Mouse (Mus musculus) midbrain, embryonic 14.5 days (tissue): Measurements from ENCODE around the gene Phip. TPM values are rescaled to one million over a fixed set of nuclear protein-coding genes. Genes with fewer than 3 reads are reported as not detected.
A peak's percentile ranks its signal among the peaks of the same experiment; 100 is the strongest.

Experiments
- ATAC-seq: fragments of 200-750 bp; cut with Nextera tagmentation; 2 replicates; pipeline ENCODE4 v1.8.0; 2017; ENCODE audit warnings: moderate number of reproducible peaks, moderate library complexity; ENCODE audit not compliant: low FRiP score, low TSS enrichment
- DNase-seq: peaks from one replicate; pipeline ENCODE4 v3.0.0-alpha.2; 2015
- H3K27ac ChIP-seq: fragments of 300-500 bp; sonication (generic); replicated peaks from 2 replicates; pipeline ENCODE4 v1.5.1; 2014; ENCODE audit warnings: mild to moderate bottlenecking, low read depth, low read length, moderate library complexity
- H3K27me3 ChIP-seq: fragments of 300-500 bp; sonication (generic); 2 replicates; pipeline ENCODE4 v1.6.1; 2014; ENCODE audit warnings: low read length, control low read depth, mixed read lengths; ENCODE audit not compliant: control insufficient read depth, insufficient read depth
- H3K36me3 ChIP-seq: fragments of 300-500 bp; sonication (generic); 2 replicates; pipeline ENCODE4 v1.6.1; 2014; ENCODE audit warnings: low read length, control low read depth; ENCODE audit not compliant: control insufficient read depth, insufficient read depth
- H3K4me1 ChIP-seq: fragments of 300-500 bp; sonication (generic); 2 replicates; pipeline ENCODE4 v1.6.1; 2014; ENCODE audit warnings: mild to moderate bottlenecking, antibody characterized with exemption, low read length, control low read depth; ENCODE audit not compliant: control insufficient read depth, insufficient read depth
- H3K4me2 ChIP-seq: fragments of 300-500 bp; sonication (generic); 2 replicates; pipeline ENCODE4 v1.6.1; 2014; ENCODE audit warnings: mild to moderate bottlenecking, low read length, moderate library complexity
- H3K4me3 ChIP-seq: fragments of 300-500 bp; sonication (generic); replicated peaks from 2 replicates; pipeline ENCODE4 v1.5.1; 2014; ENCODE audit warnings: low read depth, low read length
- H3K9ac ChIP-seq: fragments of 300-500 bp; sonication (generic); replicated peaks from 2 replicates; pipeline ENCODE4 v1.6.1; 2014; ENCODE audit warnings: mild to moderate bottlenecking, low read length, moderate library complexity
- H3K9me3 ChIP-seq: fragments of 300-500 bp; sonication (generic); 2 replicates; pipeline ENCODE4 v1.6.1; 2016; ENCODE audit warnings: low read length, control low read depth, mixed read lengths; ENCODE audit not compliant: control insufficient read depth
- WGBS: fragments of 180-500 bp; shearing (Covaris S2); extraction: QIAGEN DNeasy Blood & Tissue Kit; methylation state at CpG from one replicate; pipeline ENCODE4 v1.1.7; 2014; 5-methylcytosine and 5-hydroxymethylcytosine counted together
- polyA plus RNA-seq: library from polyadenylated mRNA; unstranded; fragments of >200 nt; fragmentation: Nextera tagmentation; extraction: Ambion mirVana; gene quantifications from 2 replicates; pipeline ENCODE4 v1.2.1, GENCODE M21; 2014

The Phip gene
- 92.3 and 122 TPM in 2 replicates for polyA plus RNA-seq

DNA sequence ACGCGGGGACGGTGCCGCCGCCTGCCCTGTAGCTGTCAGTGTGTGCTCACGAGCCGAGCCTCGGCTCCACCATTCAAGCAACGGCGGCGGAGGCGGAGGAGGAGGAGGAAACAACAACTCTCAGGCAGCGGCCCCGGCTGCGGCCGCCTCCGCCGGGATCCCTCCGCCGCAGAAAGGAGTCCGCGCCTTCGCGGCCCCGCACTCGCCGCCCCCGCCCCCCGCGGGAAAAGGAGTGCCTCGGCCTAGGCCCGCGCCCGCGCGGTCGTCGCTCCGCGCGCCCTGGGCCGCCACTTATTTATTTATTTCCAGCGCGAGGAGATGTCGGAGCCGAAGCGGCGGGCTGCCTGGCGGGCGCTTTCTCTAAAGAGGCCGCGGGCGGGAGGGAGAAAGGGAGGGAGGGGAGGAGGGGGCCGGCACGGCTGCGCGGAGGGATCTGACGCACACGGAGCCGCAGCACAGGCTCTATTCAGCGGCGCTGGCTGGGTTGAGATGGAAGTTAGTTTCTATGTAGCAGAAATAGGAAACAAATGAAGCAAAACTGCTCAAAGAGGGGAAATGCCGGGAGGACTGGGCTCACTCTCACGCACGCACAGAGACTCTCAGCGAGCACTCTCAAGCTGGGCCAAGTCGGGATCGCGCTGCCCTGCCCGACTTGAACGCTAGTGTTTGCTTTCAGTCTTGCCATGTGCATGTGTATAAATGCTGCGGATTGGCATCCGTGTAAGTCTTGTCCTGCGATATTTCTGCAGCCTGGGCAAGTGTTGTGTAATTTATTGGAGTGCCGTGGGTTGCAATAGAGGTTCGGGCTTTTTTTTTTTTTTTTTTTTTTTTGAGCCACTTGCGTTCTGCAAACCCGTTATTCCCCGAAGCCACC, at the start of gene Phip:
TSS of gene Phip (minus strand) at position 175 of the 874 bp plus-strand sequence.
- Histone ChIP-seq H3K4me3 (peak within 1 kb of the TSS; percentile 93), H3K4me1 (peaks cover 14% of the 10 kb centered on the region), H3K36me3 (no peaks in the 10 kb centered on the region), H3K27me3 (no peaks in the 10 kb centered on the region), H3K27ac (peak within 1 kb of the TSS; percentile 100), H3K9me3 (no peaks in the 10 kb centered on the region), H3K9ac (peak within 1 kb of the TSS; percentile 98), H3K4me2 (peak within 1 kb of the TSS; percentile 92)
- DNase-seq (peak; percentile 98), ATAC-seq (peak; percentile 86)
- under 1% methylated on average over 78 of the region's 79 CpGs for WGBS

DNA sequence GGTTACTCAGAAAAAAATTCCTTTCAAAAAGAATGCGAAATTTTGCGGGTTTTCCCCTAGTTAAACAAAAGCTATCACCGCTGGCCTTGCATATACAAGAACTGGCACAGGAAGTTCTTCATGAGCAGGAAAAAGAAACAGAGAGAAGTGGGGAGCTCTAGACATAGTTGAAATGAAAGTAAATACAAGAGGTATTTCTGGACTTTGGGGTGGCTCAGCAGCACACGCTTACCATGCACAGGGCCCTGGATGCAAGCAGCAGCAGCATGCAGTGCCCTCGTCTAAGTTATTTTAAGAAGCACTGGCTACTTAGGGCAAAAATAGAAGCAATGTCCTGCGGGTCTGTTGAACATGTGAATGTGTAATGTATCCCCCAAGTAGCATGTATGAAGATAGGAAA, 48.4 kb upstream of the Phip start:
- no peak overlapping the region for H3K4me3 ChIP-seq
- 85% methylated on average over 6 of the region's 6 CpGs for WGBS
- no peak for DNase-seq
- no peaks in the 10 kb centered on the region for H3K27me3 ChIP-seq
- H3K9me3 ChIP-seq: no peaks in the 10 kb centered on the region
- no peak overlapping the region for H3K4me2 ChIP-seq
- H3K4me1 ChIP-seq: no peaks in the 10 kb centered on the region
- no peaks in the 10 kb centered on the region for H3K36me3 ChIP-seq
- no peak for ATAC-seq
- H3K9ac ChIP-seq: no peak overlapping the region
- H3K27ac ChIP-seq: no peak overlapping the region

GRCm38 (mm10) chr9:83014516-83014915, 39.2 kb upstream of the Phip start:
- ATAC-seq (no peak), DNase-seq (no peak)
- Histone ChIP-seq H3K4me2 (no peak overlapping the region), H3K4me3 (no peak overlapping the region), H3K36me3 (no peaks in the 10 kb centered on the region), H3K27ac (no peak overlapping the region), H3K9ac (no peak overlapping the region), H3K27me3 (no peaks in the 10 kb centered on the region), H3K9me3 (no peaks in the 10 kb centered on the region), H3K4me1 (no peaks in the 10 kb centered on the region)
- WGBS: 87% methylated on average over 4 of the region's 4 CpGs

GRCm38 (mm10) chr9:83008306-83008705, 33.0 kb upstream of the Phip start:
- Histone ChIP-seq H3K9ac (no peak overlapping the region), H3K4me3 (no peak overlapping the region), H3K27ac (no peak overlapping the region), H3K9me3 (no peaks in the 10 kb centered on the region), H3K4me2 (no peak overlapping the region), H3K36me3 (no peaks in the 10 kb centered on the region), H3K4me1 (no peaks in the 10 kb centered on the region), H3K27me3 (no peaks in the 10 kb centered on the region)
- no peak for DNase-seq
- 87% methylated on average over 1 of the region's 1 CpGs for WGBS
- ATAC-seq: no peak

GRCm38 (mm10) chr9:83001342-83001741, 26.0 kb upstream of the Phip start:
- H3K36me3 ChIP-seq: no peaks in the 10 kb centered on the region
- no peaks in the 10 kb centered on the region for H3K9me3 ChIP-seq
- DNase-seq (no peak), ATAC-seq (no peak)
- H3K4me3 ChIP-seq: no peak overlapping the region
- H3K27ac ChIP-seq: no peak overlapping the region
- no peak overlapping the region for H3K9ac ChIP-seq
- H3K4me1 ChIP-seq: no peaks in the 10 kb centered on the region
- no peak overlapping the region for H3K4me2 ChIP-seq
- no peaks in the 10 kb centered on the region for H3K27me3 ChIP-seq
- WGBS: 94% methylated on average over 4 of the region's 4 CpGs

- Histone ChIP-seq H3K27me3 (no peaks in the 10 kb centered on the region), H3K9ac (no peak overlapping the region), H3K4me3 (no peak overlapping the region), H3K27ac (no peak overlapping the region), H3K36me3 (no peaks in the 10 kb centered on the region), H3K4me1 (no peaks in the 10 kb centered on the region), H3K9me3 (no peaks in the 10 kb centered on the region), H3K4me2 (no peak overlapping the region)
- 86% methylated on average over 2 of the region's 2 CpGs for WGBS
- DNase-seq (peak; percentile 33), ATAC-seq (no peak)
These were observed 22.6 kb upstream of the Phip start for GRCm38 (mm10) chr9:82997765-82998500.

DNA sequence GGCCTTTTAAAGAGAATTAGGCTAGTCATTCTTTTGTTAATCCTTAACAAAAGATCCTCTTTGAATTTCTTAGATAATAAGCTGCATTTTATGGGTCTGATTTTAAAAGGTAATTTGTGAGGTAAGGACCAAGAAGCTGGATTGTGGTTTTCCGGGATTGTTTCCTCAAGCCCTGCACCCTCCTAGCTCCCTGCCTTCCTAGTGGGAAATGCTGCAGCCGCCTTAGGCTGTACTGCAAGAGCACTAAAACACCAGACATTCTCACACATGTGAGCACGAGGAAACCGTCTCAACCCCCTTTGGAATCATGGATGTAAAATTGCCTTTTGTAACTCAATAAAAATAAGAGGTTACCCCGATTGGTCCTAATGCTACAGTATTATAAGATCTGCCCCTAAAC, 1.6 kb upstream of the Phip start:
- no peak for ATAC-seq
- 6% methylated on average over 5 of the region's 5 CpGs for WGBS
- H3K36me3 ChIP-seq: no peaks in the 10 kb centered on the region

DNA sequence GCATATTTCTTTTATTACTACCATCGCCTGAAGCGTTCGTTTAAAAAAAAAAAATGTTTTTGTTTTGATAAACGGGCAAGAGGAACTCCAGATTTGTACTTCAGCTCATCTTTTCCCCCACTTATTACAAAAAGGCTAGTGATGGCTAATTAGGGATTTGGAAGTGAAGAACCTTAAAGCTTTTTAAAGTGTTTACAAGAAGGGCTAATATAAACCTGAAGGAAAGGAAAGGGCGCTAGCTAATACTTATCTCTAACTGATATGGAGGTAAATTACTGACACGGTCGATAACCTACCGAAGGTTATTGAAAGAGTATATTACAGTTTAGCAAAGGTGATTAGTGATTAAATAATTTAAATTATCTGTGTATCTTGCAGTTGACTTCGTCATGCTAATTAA, 903 bp upstream of the Phip start:
- Histone ChIP-seq H3K4me3 (peak overlapping the region; percentile 93), H3K4me1 (peaks cover 13% of the 10 kb centered on the region), H3K9ac (peak overlapping the region; percentile 98), H3K4me2 (peak overlapping the region; percentile 92), H3K9me3 (no peaks in the 10 kb centered on the region), H3K27ac (peak overlapping the region; percentile 100), H3K27me3 (no peaks in the 10 kb centered on the region), H3K36me3 (no peaks in the 10 kb centered on the region)
- WGBS: 2% methylated on average over 9 of the region's 9 CpGs
- DNase-seq: no peak
- no peak for ATAC-seq

More for the DNA sequence above, 1.6 kb upstream of the Phip start:
- Histone ChIP-seq H3K4me2 (peak overlapping the region; percentile 92), H3K27me3 (no peaks in the 10 kb centered on the region), H3K4me1 (peaks cover 10% of the 10 kb centered on the region), H3K27ac (peak overlapping the region; percentile 100), H3K4me3 (peak overlapping the region; percentile 93), H3K9ac (peak overlapping the region; percentile 98), H3K9me3 (no peaks in the 10 kb centered on the region)
- DNase-seq: peak; percentile 74
